Mouse (Mus musculus): ENCODE measurements at regions not wholly inside any gene's neighbourhood (a gene's known extent, or its start where the extent isn't known, plus 50 kb on each side); places are given as distances from the start of the nearest gene placed in this dataset.
A peak's percentile ranks its signal among the peaks of the same experiment; 100 is the strongest.
"Not testable (repeated sequence)": the region's sequence is repeated elsewhere in the genome, so short reads cannot be mapped to it uniquely, and the experiment has no call there.

DNA sequence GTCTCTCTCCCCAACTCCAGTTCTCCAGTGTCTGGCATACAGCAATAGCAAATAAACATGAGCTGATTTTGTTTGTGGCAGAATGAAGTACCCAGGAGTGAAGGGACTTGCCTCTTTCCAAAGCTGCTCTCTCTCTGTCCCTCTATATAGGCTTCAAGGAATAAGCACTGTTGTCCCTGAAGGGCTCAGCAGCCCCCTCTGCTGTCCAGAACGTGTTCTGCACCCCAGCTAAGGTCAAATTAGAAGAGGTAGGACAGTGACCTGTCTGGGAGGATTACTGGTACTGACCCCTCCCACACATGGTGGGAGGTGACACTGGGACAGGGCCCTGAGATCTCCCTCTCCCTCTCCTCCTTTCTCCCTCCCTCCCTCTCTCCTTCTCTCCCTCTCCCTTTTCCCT is 65.7 kb upstream of the Col1a1 start:
- Histone ChIP-seq H3K36me3 (ENCODE audit: control insufficient read depth, insufficient read depth, low read length) (no peaks in the 10 kb centered on the region), H3K4me1 (ENCODE audit: control insufficient read depth, insufficient read depth, low read length) (peaks cover 21% of the 10 kb centered on the region), H3K27me3 (ENCODE audit: control insufficient read depth, insufficient read depth, low read length) (no peaks in the 10 kb centered on the region), H3K4me2 (replicated peaks; ENCODE audit: low read depth, low read length) (no peak overlapping the region), H3K9ac (ENCODE audit: low read depth, low read length) (no peak overlapping the region), H3K9me3 (ENCODE audit: control insufficient read depth, low read length) (no peaks in the 10 kb centered on the region), H3K4me3 (ENCODE audit: low read length) (no peak overlapping the region), H3K27ac (ENCODE audit: low read depth, low read length) (no peak overlapping the region)
- 4% methylated on average over 1 of the region's 1 CpGs for WGBS
- ATAC-seq (ENCODE audit: low FRiP score, low TSS enrichment): no peak

DNA sequence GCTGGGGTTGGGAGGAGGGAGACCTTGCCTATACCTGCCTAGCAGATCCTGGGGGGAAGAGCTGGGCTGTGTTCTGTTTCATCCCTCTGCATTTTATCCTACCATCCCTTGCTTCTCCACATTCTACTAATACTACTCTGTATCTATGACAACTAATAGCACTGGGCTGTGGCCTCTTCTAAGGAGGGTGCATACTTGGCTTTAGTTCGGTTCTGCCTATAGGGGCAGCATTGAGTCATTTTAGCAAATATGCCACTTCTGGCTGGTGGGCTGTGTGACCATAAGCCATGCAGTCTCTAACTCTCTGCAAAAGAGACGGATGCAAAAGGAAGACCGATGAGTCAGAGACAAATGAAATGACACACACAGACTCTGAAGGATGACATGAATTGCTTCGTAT is 66.2 kb upstream of the Col1a1 start:
- H3K36me3 ChIP-seq (ENCODE audit: control insufficient read depth, insufficient read depth, low read length); H3K4me3 ChIP-seq (ENCODE audit: low read length); H3K27ac ChIP-seq (ENCODE audit: low read depth, low read length); H3K9ac ChIP-seq (ENCODE audit: low read depth, low read length); H3K9me3 ChIP-seq (ENCODE audit: control insufficient read depth, low read length); H3K4me2 ChIP-seq (replicated peaks; ENCODE audit: low read depth, low read length); H3K27me3 ChIP-seq (ENCODE audit: control insufficient read depth, insufficient read depth, low read length): not testable (repeated sequence)
- peak; percentile 24; the same call in 1 of the 2 replicates for ATAC-seq (ENCODE audit: low FRiP score, low TSS enrichment)
- H3K4me1 ChIP-seq (ENCODE audit: control insufficient read depth, insufficient read depth, low read length): peaks cover 17% of the 10 kb centered on the region
- 27% methylated on average over 4 of the region's 4 CpGs for WGBS

DNA sequence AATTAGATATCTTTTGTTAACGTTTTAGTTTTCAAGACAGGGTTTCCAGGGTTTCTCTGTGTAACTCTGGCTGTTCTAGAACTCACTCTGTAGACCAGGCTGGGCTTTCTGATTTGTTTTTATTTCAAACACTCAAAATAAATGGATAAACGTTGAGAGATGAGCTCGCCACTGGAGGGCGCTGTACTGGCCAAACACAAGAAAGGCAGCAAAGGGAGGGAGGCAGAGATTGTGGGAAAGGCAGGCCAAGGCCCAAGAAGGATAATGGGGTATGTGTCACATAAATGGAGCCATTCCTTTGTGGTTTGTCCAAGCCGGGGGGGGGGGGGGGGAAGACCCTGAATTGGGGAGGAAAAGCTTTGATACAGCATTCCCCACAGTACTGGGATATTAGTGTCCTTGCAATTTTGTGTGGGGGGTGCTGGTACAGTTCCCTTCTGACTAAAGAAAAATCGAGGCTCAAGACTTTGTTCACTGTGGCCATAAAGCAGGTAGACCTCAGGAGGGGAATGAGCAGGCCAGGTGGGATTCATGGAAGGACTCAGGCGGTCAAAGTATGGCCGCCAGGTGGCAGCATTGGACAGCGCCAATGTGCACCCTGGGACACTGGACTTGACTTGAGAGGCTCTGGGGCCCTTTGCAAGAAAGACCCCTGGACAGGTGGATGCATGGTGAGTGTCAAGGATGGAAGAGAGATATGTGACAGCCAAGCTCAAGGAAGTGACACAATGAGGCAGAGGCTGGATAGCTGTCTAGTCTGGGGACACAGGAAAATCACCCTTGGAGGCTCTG is 69.7 kb upstream of the Col1a1 start:
- H3K36me3 ChIP-seq (ENCODE audit: control insufficient read depth, insufficient read depth, low read length): no peaks in the 10 kb centered on the region
- 18% methylated on average over 9 of the region's 9 CpGs for WGBS
- no peaks in the 10 kb centered on the region for H3K4me1 ChIP-seq (ENCODE audit: control insufficient read depth, insufficient read depth, low read length)
- no peak overlapping the region for H3K9ac ChIP-seq (ENCODE audit: low read depth, low read length)
- ATAC-seq (ENCODE audit: low FRiP score, low TSS enrichment): peak; percentile 82
- H3K27me3 ChIP-seq (ENCODE audit: control insufficient read depth, insufficient read depth, low read length): no peaks in the 10 kb centered on the region
- H3K4me3 ChIP-seq (ENCODE audit: low read length): no peak overlapping the region
- H3K9me3 ChIP-seq (ENCODE audit: control insufficient read depth, low read length): no peaks in the 10 kb centered on the region
- H3K4me2 ChIP-seq (replicated peaks; ENCODE audit: low read depth, low read length): no peak overlapping the region
- no peak overlapping the region for H3K27ac ChIP-seq (ENCODE audit: low read depth, low read length)

DNA sequence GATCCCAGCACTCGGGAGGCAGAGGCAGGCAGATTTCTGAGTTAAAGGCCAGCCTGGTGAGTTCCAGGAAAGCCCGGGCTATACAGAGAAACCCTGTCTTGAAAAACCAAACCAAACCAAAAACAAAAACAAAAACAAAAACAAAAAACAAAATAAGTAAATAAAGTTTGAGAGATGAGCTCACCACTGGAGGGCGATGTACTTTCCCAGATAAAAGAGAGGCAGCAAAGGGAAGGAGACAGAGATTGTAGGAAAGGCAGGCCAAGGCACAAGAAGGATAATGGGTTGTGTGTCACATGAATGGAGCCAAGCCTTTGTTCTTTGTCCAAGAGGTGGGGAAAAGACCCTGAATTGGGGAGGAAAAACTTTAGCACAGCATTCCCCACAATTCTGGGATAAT is 67.6 kb upstream of the Tmem92 start:
- 93% methylated on average over 3 of the region's 3 CpGs for WGBS
- H3K4me3 ChIP-seq (ENCODE audit: low read length): no peak overlapping the region
- H3K9me3 ChIP-seq (ENCODE audit: control insufficient read depth, low read length): no peaks in the 10 kb centered on the region
- H3K36me3 ChIP-seq (ENCODE audit: control insufficient read depth, insufficient read depth, low read length): no peaks in the 10 kb centered on the region
- no peak overlapping the region for H3K9ac ChIP-seq (ENCODE audit: low read depth, low read length)
- no peak overlapping the region for H3K4me2 ChIP-seq (replicated peaks; ENCODE audit: low read depth, low read length)
- no peaks in the 10 kb centered on the region for H3K4me1 ChIP-seq (ENCODE audit: control insufficient read depth, insufficient read depth, low read length)
- H3K27me3 ChIP-seq (ENCODE audit: control insufficient read depth, insufficient read depth, low read length): no peaks in the 10 kb centered on the region
- no peak for ATAC-seq (ENCODE audit: low FRiP score, low TSS enrichment)
- H3K27ac ChIP-seq (ENCODE audit: low read depth, low read length): no peak overlapping the region

DNA sequence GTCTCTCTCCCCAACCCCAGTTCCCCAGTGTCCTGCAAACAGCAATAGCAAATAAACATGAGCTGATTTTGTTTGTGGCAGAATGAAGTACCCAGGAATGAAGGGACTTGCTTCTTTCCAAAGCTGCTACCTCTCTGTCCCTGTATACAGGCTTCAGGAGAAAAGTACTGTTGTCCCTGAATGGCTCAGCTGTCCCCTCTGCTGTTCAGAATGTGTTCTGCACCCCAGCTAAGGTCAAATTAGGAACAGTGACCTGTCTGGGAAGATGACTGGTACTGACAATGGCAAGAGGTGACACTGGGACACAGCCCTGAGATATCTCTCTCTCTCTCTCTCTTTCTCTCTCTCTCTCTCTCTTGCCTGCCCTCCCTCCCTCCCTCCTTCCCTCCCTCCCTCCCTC is 56.6 kb upstream of the Tmem92 start:
- Histone ChIP-seq H3K4me2 (replicated peaks; ENCODE audit: low read depth, low read length) (no peak overlapping the region), H3K4me1 (ENCODE audit: control insufficient read depth, insufficient read depth, low read length) (no peaks in the 10 kb centered on the region), H3K9me3 (ENCODE audit: control insufficient read depth, low read length) (no peaks in the 10 kb centered on the region), H3K27me3 (ENCODE audit: control insufficient read depth, insufficient read depth, low read length) (no peaks in the 10 kb centered on the region), H3K36me3 (ENCODE audit: control insufficient read depth, insufficient read depth, low read length) (no peaks in the 10 kb centered on the region), H3K9ac (ENCODE audit: low read depth, low read length) (no peak overlapping the region), H3K27ac (ENCODE audit: low read depth, low read length) (no peak overlapping the region), H3K4me3 (ENCODE audit: low read length) (no peak overlapping the region)
- ATAC-seq (ENCODE audit: low FRiP score, low TSS enrichment): no peak

DNA sequence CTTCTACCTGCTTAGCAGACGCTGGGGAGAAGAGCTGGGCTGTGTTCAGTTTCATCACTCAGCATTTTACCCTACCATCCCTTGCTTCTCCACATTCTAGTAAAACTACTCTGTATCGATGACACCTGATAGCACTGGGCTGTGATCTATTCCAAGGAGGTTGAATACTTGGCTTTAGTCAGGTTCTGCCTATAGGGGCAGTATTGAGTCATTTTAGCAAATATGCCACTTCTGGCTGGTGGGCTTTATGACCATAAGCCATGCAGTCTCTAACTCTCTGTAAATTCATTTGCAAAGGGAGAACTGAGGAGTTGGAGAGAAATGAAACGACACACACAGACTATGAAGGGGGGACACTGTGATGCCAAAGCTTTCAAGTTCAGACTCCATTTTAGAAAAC is 55.6 kb upstream of the Tmem92 start:
- no peak overlapping the region for H3K9ac ChIP-seq (ENCODE audit: low read depth, low read length)
- H3K4me2 ChIP-seq (replicated peaks; ENCODE audit: low read depth, low read length): no peak overlapping the region
- H3K4me1 ChIP-seq (ENCODE audit: control insufficient read depth, insufficient read depth, low read length): no peaks in the 10 kb centered on the region
- WGBS: 52% methylated on average over 3 of the region's 3 CpGs
- H3K9me3 ChIP-seq (ENCODE audit: control insufficient read depth, low read length): no peaks in the 10 kb centered on the region
- no peak overlapping the region for H3K27ac ChIP-seq (ENCODE audit: low read depth, low read length)
- no peaks in the 10 kb centered on the region for H3K27me3 ChIP-seq (ENCODE audit: control insufficient read depth, insufficient read depth, low read length)
- no peaks in the 10 kb centered on the region for H3K36me3 ChIP-seq (ENCODE audit: control insufficient read depth, insufficient read depth, low read length)
- H3K4me3 ChIP-seq (ENCODE audit: low read length): no peak overlapping the region
- ATAC-seq (ENCODE audit: low FRiP score, low TSS enrichment): no peak

DNA sequence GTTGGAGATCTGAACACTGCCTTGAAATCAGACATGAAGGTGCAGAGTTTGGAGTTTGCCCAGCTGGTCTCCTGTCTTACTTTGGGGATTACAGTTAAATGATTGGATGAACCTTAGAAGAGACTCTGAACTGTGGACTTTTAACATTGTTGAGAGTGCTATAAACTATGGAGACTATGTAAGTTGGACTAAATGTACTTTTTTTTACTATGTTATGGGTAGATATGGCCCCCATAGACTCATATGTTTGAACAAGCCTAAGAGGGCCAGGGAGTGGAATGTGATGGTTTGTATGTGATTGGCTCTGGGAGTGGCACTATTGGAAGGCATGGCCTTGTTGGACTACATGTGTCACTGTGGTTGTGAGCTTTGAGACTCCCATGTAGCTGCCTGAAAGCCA is 53.8 kb upstream of the Tmem92 start:
- Histone ChIP-seq H3K4me1 (ENCODE audit: control insufficient read depth, insufficient read depth, low read length) (no peaks in the 10 kb centered on the region), H3K4me3 (ENCODE audit: low read length) (no peak overlapping the region), H3K27me3 (ENCODE audit: control insufficient read depth, insufficient read depth, low read length) (no peaks in the 10 kb centered on the region), H3K27ac (ENCODE audit: low read depth, low read length) (no peak overlapping the region), H3K4me2 (replicated peaks; ENCODE audit: low read depth, low read length) (no peak overlapping the region), H3K9ac (ENCODE audit: low read depth, low read length) (no peak overlapping the region), H3K9me3 (ENCODE audit: control insufficient read depth, low read length) (no peaks in the 10 kb centered on the region), H3K36me3 (ENCODE audit: control insufficient read depth, insufficient read depth, low read length) (no peaks in the 10 kb centered on the region)
- no peak for ATAC-seq (ENCODE audit: low FRiP score, low TSS enrichment)

DNA sequence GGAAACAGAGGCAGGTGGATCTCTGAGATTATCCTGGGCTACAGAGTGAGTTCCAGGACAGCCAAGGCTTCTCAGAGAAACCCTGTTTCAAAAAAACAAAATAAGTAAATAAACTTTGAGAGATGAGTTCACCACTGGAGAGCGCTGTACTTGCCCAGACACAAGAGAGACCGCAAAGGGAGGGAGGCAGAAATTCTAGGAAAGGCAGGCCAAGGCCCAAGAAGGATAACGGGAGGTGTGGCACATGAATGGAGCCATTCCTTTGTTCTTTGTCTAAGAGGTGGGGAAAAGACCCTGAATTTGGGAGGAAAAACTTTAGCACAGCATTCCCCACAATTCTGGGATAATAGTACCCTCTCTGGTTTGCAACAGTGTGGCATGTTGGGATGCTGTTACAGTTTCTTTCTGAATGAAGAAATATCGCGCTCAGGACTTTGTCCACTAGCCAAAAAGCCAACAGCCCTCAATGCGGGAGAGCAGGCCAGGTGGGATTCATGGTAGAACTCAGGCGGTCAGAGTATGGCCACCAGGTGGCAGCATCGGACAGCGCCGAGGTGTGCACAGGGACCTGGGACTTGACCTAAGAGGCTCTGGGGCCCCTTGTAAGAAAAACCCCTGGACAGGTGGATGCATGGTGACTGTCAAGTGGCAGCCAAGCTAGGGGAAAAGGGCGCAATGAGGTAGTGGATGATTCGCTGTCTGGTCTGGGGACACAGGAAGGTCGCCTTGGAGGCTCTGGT is 49.9 kb upstream of the Tmem92 start:
- Histone ChIP-seq H3K27ac (ENCODE audit: low read depth, low read length) (no peak overlapping the region), H3K9me3 (ENCODE audit: control insufficient read depth, low read length) (no peaks in the 10 kb centered on the region), H3K27me3 (ENCODE audit: control insufficient read depth, insufficient read depth, low read length) (no peaks in the 10 kb centered on the region), H3K36me3 (ENCODE audit: control insufficient read depth, insufficient read depth, low read length) (no peaks in the 10 kb centered on the region), H3K4me1 (ENCODE audit: control insufficient read depth, insufficient read depth, low read length) (no peaks in the 10 kb centered on the region), H3K4me3 (ENCODE audit: low read length) (no peak overlapping the region), H3K9ac (ENCODE audit: low read depth, low read length) (no peak overlapping the region), H3K4me2 (replicated peaks; ENCODE audit: low read depth, low read length) (no peak overlapping the region)
- no peak for ATAC-seq (ENCODE audit: low FRiP score, low TSS enrichment)
- 31% methylated on average over 13 of the region's 13 CpGs for WGBS
